Mouse (Mus musculus): ENCODE data around the gene Ptma.

- TF ChIP-seq EP300 (IDR thresholded peaks at IDR 0.05; ENCODE audit: low read depth) = no peak
- no peak for TF ChIP-seq CTCF (IDR thresholded peaks at IDR 0.05; ENCODE audit: low read depth)
These were observed 29.2 kb upstream of the Ptma start for GRCm38 (mm10) chr1:86497361-86497760.
